Mouse (Mus musculus) thymus, postnatal 36 days (tissue): ENCODE data around the gene Ears2.
"Not testable (repeated sequence)": the region's sequence is repeated elsewhere in the genome, so short reads cannot be mapped to it uniquely, and the experiment has no call there.

Experiments
- DNase-seq, 2 experiments: peaks; one replicate each; pipeline ENCODE4 v3.0.0; 2022; ENCODE audit warnings: mixed read lengths in 2 of 2

The Ears2 gene

DNA sequence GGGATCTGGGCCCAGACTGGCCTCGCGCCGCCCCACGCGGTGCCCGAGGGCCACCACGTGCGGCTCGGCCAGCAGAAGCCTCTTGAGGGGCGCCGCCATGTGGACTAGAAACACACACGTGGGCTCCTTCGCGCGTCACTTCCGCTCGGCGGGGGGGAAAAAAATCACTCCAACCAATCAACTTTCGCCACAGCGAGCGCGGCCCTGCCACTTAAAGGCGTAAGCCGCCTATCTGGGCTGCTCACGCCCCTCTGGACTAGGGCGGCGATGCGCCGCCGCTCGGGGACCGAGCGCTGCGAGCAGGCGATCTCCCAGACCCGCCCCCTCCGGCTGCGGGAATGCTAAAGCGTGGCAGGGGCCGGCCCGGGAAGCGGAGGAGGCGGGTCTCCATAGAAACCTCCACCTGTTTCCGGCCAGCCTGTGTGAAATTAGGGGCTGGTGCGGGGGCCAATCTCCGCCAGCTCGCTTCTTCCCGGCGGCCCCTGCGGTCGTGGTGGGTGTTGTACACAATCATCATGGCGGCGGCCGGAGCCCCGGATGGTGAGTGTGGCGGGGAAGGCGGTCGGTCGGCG lies at the start of gene Ears2, which contains the start of gene Ubfd1:
Ears2 (minus strand) TSS at position 319 of the 572 bp plus-strand sequence.
Ubfd1 (plus strand) TSS at position 231 of the 572 bp plus-strand sequence.
- DNase-seq: peak; percentile 90 to 91

- no peak for DNase-seq
Observed at GRCm38 (mm10) chr7:122108206-122108605, 41.1 kb upstream of the Ears2 start.

GRCm38 (mm10) chr7:122101747-122102244 lies 34.7 kb upstream of the Ears2 start, which contains the start of gene Ndufab1:
Ndufab1 (minus strand) TSS chr7:122101886.
- peak; percentile 82 to 85 for DNase-seq

- DNase-seq: not testable (repeated sequence)
Observed at GRCm38 (mm10) chr7:122101014-122101746, 34.1 kb upstream of the Ears2 start.

- peak; percentile 28 to 30 for DNase-seq
Observed at GRCm38 (mm10) chr7:122099222-122099621, 32.2 kb upstream of the Ears2 start.

DNA sequence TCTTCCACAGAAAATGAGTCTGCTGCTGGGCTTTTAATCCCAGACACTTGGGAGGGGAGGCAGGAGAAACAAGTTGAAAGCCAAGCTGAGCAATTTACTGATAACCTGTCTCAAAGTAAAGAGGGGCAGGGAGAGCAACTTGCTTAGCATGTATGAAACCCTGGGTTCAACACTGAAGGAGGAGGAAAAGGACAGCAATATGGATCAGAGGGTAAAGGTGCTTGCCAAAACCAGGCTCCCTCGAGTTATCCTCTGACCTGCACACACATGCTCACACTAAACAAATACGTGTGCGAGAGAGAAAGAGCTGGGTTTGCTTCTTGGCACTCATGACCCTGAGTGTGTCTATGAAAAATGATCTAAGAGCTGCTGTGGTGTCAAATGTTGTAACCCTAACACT lies 30.9 kb upstream of the Ears2 start:
- DNase-seq: no peak

GRCm38 (mm10) chr7:122094564-122095330 lies 27.7 kb upstream of the Ears2 start:
- no peak for DNase-seq

- DNase-seq: no peak
Observed at GRCm38 (mm10) chr7:122087195-122087982, 20.3 kb upstream of the Ears2 start.

DNA sequence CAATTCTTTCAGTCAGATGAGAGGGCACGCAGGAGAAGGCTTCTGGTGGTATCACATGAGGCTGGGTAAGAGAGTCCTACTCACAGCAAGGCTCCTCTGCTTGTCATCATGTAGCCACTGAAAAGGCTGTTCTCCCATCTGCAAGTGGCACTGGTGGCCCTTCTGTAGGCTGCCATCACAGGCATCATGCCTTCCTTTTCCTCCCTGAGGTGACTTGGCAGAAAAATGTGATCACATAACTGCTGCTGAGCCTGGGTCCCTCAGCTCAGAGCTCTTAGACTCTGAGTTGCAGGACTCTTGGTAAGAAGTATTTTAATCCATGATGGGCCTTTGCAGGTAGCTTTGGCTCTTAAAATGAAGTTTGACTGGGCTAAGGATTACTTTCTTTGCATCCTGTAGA lies 14.0 kb upstream of the Ears2 start:
- no peak for DNase-seq

DNA sequence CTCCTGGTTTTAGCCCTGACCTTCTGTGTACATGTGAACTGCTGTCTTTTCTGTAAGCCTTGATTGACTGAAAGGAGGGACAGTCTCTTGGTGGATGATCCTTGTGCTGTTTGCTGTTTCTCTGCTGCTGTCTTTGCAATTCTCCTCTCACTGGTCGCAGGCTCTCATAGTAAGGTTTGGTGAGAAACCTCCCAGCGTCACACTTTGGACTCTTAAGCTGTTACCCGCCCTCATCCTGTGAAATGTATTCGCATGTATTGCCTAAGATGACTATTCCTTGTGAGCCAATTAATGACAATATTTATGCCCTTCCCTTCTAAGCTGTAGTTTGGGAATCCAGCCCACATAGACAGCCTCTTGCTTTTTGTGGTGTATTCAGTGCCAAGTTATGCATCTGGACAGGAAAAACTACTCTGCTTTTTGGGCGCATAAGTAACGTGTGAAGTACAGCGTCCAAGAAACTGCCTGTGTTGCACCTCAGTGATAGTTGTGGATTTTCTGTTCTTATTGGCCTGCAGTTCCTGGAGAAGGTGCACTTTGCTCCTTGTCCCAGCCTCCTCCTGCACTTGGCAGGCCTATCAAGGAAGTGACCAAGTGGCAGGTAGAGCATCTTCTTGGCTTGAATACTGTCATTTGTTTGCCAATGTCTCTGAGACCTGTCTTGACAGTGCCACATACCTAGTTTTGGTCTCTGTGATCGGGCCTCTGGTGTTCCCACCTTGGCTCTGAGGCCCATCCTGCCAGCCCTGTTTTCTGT lies 12.9 kb upstream of the Ears2 start:
- no peak for DNase-seq

GRCm38 (mm10) chr7:122074374-122074773 lies 7.3 kb upstream of the Ears2 start:
- no peak for DNase-seq

GRCm38 (mm10) chr7:122067517-122068381 lies 686 bp upstream of the Ears2 start:
- no peak for DNase-seq

DNA sequence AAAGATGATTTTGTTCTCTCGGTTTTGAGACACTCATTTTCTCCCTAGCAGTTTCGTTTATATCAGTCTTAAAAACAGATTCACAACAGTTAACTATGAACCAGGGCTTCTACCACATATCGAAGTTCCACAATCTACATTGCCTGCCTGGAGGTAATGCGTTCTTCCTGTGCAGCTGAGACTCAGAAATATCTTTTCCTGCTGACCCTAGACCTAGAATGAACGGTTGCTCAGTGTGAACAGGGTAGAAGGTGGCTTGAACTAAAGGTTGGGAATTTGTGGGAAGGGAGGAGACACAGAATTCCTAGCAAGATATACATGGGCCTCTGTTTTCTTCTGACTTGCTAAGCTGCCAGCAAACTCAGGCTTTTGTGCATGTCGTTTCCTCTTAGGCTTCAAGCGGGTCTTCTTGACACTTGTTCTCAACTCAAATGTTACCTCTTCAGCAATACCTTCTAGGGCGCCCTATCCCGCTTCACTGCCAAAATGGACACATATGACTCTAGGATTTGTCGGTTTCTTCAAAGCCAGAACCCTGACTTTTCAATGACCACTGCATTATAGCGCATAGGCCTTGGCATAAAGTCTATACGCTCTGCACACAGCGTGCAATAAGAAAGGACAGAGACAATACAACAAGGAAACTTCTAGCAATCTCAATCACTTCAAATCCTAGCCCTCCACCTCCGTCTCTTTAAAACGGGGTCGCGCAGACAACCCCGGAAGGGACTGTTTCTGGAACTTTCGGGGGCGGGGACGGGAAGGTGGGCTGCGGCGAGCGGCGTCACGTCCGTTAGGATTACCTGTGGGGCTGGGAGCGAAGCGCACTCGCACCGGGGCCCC lies 740 bp downstream of the Ears2 start:
- DNase-seq: no peak

GRCm38 (mm10) chr7:122065656-122066055 lies 1.4 kb downstream of the Ears2 start:
- no peak for DNase-seq

DNA sequence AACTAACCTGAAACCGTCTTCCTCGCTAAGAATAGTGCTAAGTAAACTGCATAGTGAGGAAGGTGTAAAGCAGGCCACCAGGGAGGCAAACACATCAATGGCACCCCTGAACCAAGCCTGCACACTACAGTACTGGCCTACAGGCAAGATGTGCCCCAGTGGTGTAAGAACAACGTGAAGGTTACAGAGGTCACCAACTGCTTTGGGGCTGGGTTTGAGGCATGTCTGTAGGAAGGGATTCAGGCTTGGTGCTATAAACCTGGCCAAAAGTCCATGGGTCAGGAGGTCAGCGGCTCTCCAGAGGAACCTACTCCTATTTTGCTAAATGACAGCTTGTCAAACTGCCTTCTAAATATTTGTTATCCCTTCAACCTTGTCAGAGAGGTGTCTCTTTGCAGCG lies 10.4 kb downstream of the Ears2 start:
- no peak for DNase-seq

- no peak for DNase-seq
Observed at GRCm38 (mm10) chr7:122050834-122051233, 16.2 kb downstream of the Ears2 start.

DNA sequence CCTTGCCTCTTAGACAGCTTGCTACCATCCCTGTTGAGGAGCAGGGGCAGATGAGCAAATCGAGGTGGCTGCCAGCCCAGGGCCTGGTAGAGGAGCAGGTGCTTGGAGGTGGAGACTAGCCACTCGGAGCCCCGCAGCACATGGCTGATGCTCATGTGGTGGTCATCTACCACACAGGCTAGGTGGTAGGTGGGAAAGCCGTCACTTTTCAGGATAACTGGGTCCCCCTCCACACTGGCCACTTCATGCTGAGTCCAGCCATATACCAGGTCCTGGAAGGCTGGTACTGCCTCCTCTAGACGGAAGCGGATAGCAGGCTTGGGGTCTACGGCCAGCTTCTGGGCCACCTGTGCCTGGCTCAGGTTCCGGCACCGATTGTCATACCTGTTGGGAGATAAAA lies 18.9 kb downstream of the Ears2 start:
- DNase-seq: no peak

- DNase-seq: no peak
Observed at GRCm38 (mm10) chr7:122046813-122047212, 20.2 kb downstream of the Ears2 start.

DNA sequence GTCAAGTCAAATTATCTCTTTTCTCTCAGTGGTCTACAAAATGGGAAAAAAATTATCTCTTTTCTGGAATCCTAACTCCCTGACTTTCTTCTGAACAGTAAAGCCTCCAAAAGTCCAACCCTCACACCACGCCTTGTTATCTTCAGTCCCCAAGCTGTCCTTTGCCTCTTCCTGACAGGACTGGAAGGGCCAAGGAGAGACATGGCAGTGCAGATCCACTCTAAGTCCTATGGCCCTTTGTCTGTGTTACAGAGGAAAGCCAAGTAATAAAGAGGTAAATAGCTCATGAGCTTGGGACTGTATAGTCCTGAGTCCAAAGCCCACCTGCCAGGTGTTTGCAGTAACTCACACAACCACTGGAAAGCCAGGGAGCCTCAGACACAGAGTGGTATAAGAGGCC lies 21.4 kb downstream of the Ears2 start:
- DNase-seq: no peak

GRCm38 (mm10) chr7:122045181-122045634 lies 21.9 kb downstream of the Ears2 start:
- no peak for DNase-seq
